Mouse (Mus musculus): ENCODE results near the gene Sema4b. TPM values are rescaled to one million over a fixed set of nuclear protein-coding genes. Genes with fewer than 3 reads are reported as not detected.

Gene Sema4b
- polyA plus RNA-seq, 1 experiment: 11.6 TPM

GRCm38 (mm10) chr7:80172069-80172956 is 14.3 kb upstream of the Sema4b start:
- TF ChIP-seq CTCF (IDR thresholded peaks at IDR 0.05; ENCODE audit: extremely low read depth, insufficient read depth, low read length): no peak
- TF ChIP-seq POLR2A (IDR thresholded peaks at IDR 0.05; ENCODE audit: extremely low read depth, insufficient read depth, low read length): no peak
- H3K4me1 ChIP-seq (ENCODE audit: control insufficient read depth, insufficient read depth, low read length): no peaks in the 10 kb centered on the region
- no peak overlapping the region for H3K27ac ChIP-seq (ENCODE audit: insufficient read depth, low read length)
- no peak overlapping the region for H3K4me3 ChIP-seq (ENCODE audit: insufficient read depth, low read length)

GRCm38 (mm10) chr7:80176159-80176558 is 10.5 kb upstream of the Sema4b start:
- TF ChIP-seq POLR2A (IDR thresholded peaks at IDR 0.05; ENCODE audit: extremely low read depth, insufficient read depth, low read length): no peak
- TF ChIP-seq CTCF (IDR thresholded peaks at IDR 0.05; ENCODE audit: extremely low read depth, insufficient read depth, low read length): no peak
- H3K27ac ChIP-seq (ENCODE audit: insufficient read depth, low read length): no peak overlapping the region
- H3K4me3 ChIP-seq (ENCODE audit: insufficient read depth, low read length): no peak overlapping the region
- no peaks in the 10 kb centered on the region for H3K4me1 ChIP-seq (ENCODE audit: control insufficient read depth, insufficient read depth, low read length)

- TF ChIP-seq POLR2A (IDR thresholded peaks at IDR 0.05; ENCODE audit: extremely low read depth, insufficient read depth, low read length) (no peak), CTCF (IDR thresholded peaks at IDR 0.05; ENCODE audit: extremely low read depth, insufficient read depth, low read length) (no peak)
- H3K4me1 ChIP-seq (ENCODE audit: control insufficient read depth, insufficient read depth, low read length): no peaks in the 10 kb centered on the region
- H3K4me3 ChIP-seq (ENCODE audit: insufficient read depth, low read length): no peak overlapping the region
- no peak overlapping the region for H3K27ac ChIP-seq (ENCODE audit: insufficient read depth, low read length)
Measured at GRCm38 (mm10) chr7:80177438-80177837, 9.2 kb upstream of the Sema4b start.

DNA sequence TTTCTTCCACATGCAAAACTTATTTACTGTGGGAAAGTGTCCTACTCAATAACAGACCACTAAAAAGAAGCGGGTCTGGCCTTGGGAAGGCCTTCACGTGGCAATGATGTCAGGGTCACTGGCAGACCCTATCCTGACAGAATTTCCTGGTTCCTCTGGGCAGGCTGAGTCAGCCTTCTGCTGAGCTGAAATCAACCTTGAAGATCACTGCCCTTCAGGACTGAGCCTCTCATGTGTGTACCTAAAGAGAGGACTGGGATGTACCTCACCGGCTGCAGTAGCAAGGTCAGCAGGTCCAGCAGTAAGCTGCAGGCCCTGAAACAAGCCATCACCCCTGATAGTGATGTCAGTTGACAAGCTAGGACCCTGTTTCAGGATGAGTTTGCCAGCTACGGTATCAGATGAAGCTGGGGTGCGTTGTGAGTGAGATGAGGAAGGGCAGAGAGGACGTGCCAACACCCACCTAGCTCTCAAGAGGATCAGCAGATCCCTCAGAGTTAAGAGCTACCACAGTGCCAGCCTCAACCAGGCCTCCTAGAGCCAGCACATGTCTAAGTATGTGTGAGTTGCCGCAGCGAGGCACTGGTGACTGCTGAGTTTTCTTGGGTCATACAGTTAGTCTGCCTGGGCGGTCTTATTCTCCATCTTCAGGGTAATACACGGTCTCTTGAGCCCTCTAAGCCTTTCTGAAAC is 8.5 kb upstream of the Sema4b start:
- H3K4me3 ChIP-seq (ENCODE audit: insufficient read depth, low read length): no peak overlapping the region
- H3K27ac ChIP-seq (ENCODE audit: insufficient read depth, low read length): no peak overlapping the region
- no peak for TF ChIP-seq POLR2A (IDR thresholded peaks at IDR 0.05; ENCODE audit: extremely low read depth, insufficient read depth, low read length)
- no peak for TF ChIP-seq CTCF (IDR thresholded peaks at IDR 0.05; ENCODE audit: extremely low read depth, insufficient read depth, low read length)
- no peaks in the 10 kb centered on the region for H3K4me1 ChIP-seq (ENCODE audit: control insufficient read depth, insufficient read depth, low read length)

- no peak for TF ChIP-seq CTCF (IDR thresholded peaks at IDR 0.05; ENCODE audit: extremely low read depth, insufficient read depth, low read length)
- TF ChIP-seq POLR2A (IDR thresholded peaks at IDR 0.05; ENCODE audit: extremely low read depth, insufficient read depth, low read length): no peak
- Histone ChIP-seq H3K27ac (ENCODE audit: insufficient read depth, low read length) (no peak overlapping the region), H3K4me1 (ENCODE audit: control insufficient read depth, insufficient read depth, low read length) (no peaks in the 10 kb centered on the region), H3K4me3 (ENCODE audit: insufficient read depth, low read length) (no peak overlapping the region)
Measured at GRCm38 (mm10) chr7:80179327-80179726, 7.3 kb upstream of the Sema4b start.

DNA sequence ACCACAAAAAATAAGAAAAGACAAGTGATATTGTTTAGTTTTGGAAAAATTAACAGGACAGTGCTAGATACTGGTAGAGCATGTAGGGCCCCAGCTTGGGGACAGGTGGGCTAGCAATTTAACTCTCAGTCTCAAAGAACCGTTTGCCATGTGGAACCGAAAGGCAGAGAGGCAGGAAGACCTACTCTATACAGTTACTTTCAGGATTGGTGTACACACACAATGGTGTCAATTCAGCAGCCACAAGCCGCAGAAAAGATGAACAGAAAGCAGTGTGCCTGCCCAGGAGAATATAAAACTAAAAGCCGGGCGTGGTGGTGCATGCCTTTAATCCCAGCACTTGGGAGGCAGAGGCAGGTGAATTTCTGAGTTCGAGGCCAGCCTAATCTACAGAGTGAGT is 6.9 kb upstream of the Sema4b start:
- no peak overlapping the region for H3K4me3 ChIP-seq (ENCODE audit: insufficient read depth, low read length)
- no peak overlapping the region for H3K27ac ChIP-seq (ENCODE audit: insufficient read depth, low read length)
- TF ChIP-seq POLR2A (IDR thresholded peaks at IDR 0.05; ENCODE audit: extremely low read depth, insufficient read depth, low read length) (no peak), CTCF (IDR thresholded peaks at IDR 0.05; ENCODE audit: extremely low read depth, insufficient read depth, low read length) (no peak)
- no peaks in the 10 kb centered on the region for H3K4me1 ChIP-seq (ENCODE audit: control insufficient read depth, insufficient read depth, low read length)

- H3K4me3 ChIP-seq (ENCODE audit: insufficient read depth, low read length): no peak overlapping the region
- no peaks in the 10 kb centered on the region for H3K4me1 ChIP-seq (ENCODE audit: control insufficient read depth, insufficient read depth, low read length)
- no peak overlapping the region for H3K27ac ChIP-seq (ENCODE audit: insufficient read depth, low read length)
- TF ChIP-seq POLR2A (IDR thresholded peaks at IDR 0.05; ENCODE audit: extremely low read depth, insufficient read depth, low read length) (no peak), CTCF (IDR thresholded peaks at IDR 0.05; ENCODE audit: extremely low read depth, insufficient read depth, low read length) (no peak)
Measured at GRCm38 (mm10) chr7:80180202-80180601, 6.4 kb upstream of the Sema4b start.

- H3K4me1 ChIP-seq (ENCODE audit: control insufficient read depth, insufficient read depth, low read length): no peaks in the 10 kb centered on the region
- H3K27ac ChIP-seq (ENCODE audit: insufficient read depth, low read length): no peak overlapping the region
- no peak overlapping the region for H3K4me3 ChIP-seq (ENCODE audit: insufficient read depth, low read length)
- no peak for TF ChIP-seq CTCF (IDR thresholded peaks at IDR 0.05; ENCODE audit: extremely low read depth, insufficient read depth, low read length)
- TF ChIP-seq POLR2A (IDR thresholded peaks at IDR 0.05; ENCODE audit: extremely low read depth, insufficient read depth, low read length): no peak
Measured at GRCm38 (mm10) chr7:80181078-80181477, 5.6 kb upstream of the Sema4b start.

- no peak overlapping the region for H3K27ac ChIP-seq (ENCODE audit: insufficient read depth, low read length)
- H3K4me1 ChIP-seq (ENCODE audit: control insufficient read depth, insufficient read depth, low read length): no peaks in the 10 kb centered on the region
- TF ChIP-seq POLR2A (IDR thresholded peaks at IDR 0.05; ENCODE audit: extremely low read depth, insufficient read depth, low read length) (no peak), CTCF (IDR thresholded peaks at IDR 0.05; ENCODE audit: extremely low read depth, insufficient read depth, low read length) (no peak)
- no peak overlapping the region for H3K4me3 ChIP-seq (ENCODE audit: insufficient read depth, low read length)
Measured at GRCm38 (mm10) chr7:80182139-80182538, 4.5 kb upstream of the Sema4b start.

All from cortical plate, adult 2 months (tissue).